Mouse (Mus musculus) testis, adult 2 months (tissue): ENCODE data around the gene Il4i1.

Experiments
- CTCF ChIP-seq: fragments of 200-500 bp; IDR thresholded peaks from 2 replicates; pipeline ENCODE4 v1.5.1; 2012; ENCODE audit warnings: low read depth, mild to moderate bottlenecking, inconsistent platforms, low read length, moderate library complexity; ENCODE audit not compliant: control insufficient read depth, insufficient read depth, insufficient replicate concordance
- POLR2A ChIP-seq: fragments of 200-500 bp; IDR thresholded peaks from 2 replicates; pipeline ENCODE4 v1.6.1; 2012; ENCODE audit warnings: low read depth, mild to moderate bottlenecking, inconsistent platforms, low read length, moderate library complexity; ENCODE audit not compliant: control insufficient read depth

DNA sequence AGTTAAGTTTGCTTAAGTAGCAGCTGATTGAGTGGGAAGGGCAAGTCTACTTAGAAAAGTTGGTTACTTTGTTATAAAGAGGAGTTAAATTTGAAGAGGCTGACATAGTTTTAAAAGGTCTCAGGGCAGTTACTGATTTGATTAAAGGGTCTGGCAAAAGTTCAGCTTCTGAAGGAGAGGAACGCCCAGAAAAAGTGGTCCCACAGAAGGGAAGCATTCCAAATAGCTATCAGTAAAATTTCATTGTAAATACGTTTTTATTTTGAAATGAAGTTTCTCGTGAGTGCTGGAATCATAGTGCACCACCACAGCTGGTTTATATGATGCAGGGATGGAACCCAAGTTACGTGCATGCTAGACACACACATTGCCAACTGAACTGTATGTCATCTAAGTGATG is 16.6 kb downstream of the Il4i1 start:
- TF ChIP-seq POLR2A (no peak), CTCF (no peak)
